ENCODE assay signal across 18 mouse cellular contexts in the genomic region with DNA sequence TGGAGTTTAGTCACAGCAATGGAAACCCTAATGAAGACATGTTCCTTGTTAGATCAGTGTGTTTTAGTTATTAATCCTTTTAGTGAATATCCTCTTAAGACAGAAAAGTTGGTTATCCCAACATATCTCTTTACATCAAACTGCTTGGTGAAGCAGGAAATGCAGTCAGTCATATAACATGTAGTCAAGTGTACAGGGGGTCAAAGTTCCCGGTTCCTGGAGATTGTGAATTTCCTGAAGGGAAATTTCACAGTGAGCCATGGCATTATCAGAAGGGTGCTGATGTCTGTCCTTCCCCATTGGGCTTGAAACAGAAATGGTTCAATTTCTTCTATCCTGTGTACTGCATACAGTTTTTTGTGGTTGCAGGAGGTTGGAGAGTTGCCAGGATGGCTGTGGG. TPM values are rescaled to one million over a fixed set of nuclear protein-coding genes. Genes with fewer than 3 reads are reported as not detected.
DNase-seq lines count a peak whose midpoint lies in the region; ATAC-seq and TF ChIP-seq lines count a peak whose summit lies in the region.
"Had no signal": no experiment of that assay in that cellular context is flagged by ENCODE, and none has a peak within 500 bp of the region (broad histone marks: within the 10 kb centered on the region; RNA-seq: fewer than 3 reads in every experiment).

No protein-coding gene starts in this region.

- no peak for TF ChIP-seq EP300 in heart, postnatal 0 days (IDR thresholded peaks at IDR 0.05; ENCODE audit: low read depth)

- TF ChIP-seq CTCF in heart, postnatal 0 days (IDR thresholded peaks at IDR 0.05; ENCODE audit: low read depth), result no peak
- no peak for TF ChIP-seq CTCF in intestine, postnatal 0 days (IDR thresholded peaks at IDR 0.05; ENCODE audit: low read depth)

- WGBS in heart, embryonic 13.5 days, result 48% methylated on average over 1 of the region's 1 CpGs
- WGBS in heart, postnatal 0 days, result 64% methylated on average over 1 of the region's 1 CpGs
- WGBS in intestine, postnatal 0 days, result 34% methylated on average over 1 of the region's 1 CpGs

- no peak overlapping the region for H3K9ac ChIP-seq in heart, embryonic 13.5 days
- H3K9ac ChIP-seq in heart, postnatal 0 days (replicated peaks; ENCODE audit: low read depth, low read length), result no peak overlapping the region
- no peak overlapping the region for H3K9ac ChIP-seq in intestine, postnatal 0 days (ENCODE audit: low read depth, low read length)
- H3K9ac ChIP-seq: embryonic facial prominence, embryonic 12.5 days; forebrain, embryonic 15.5 days; hindbrain, embryonic 14.5 days had no signal

- DNase-seq in heart, postnatal 14 days, result no peak
- DNase-seq in heart, postnatal 0 days (ENCODE audit: low spot score), result no peak
- DNase-seq in heart, postnatal 25 days (ENCODE audit: low spot score), result no peak
- DNase-seq in left cerebral cortex, postnatal 25 days (ENCODE audit: low spot score in 2 of 2), result no peak
- DNase-seq: adrenal gland, postnatal 14 days; cerebellum, adult 11-12 months; cerebellum, adult 9-10 months; cerebellum, postnatal 25 days; gastrocnemius, postnatal 14 days; kidney, adult 11 months; kidney, adult 9 months had no signal

- H3K9me3 ChIP-seq in heart, embryonic 13.5 days, result no peaks in the 10 kb centered on the region
- no peaks in the 10 kb centered on the region for H3K9me3 ChIP-seq in heart, postnatal 0 days (replicated peaks; ENCODE audit: control insufficient read depth, low read length)
- H3K9me3 ChIP-seq in intestine, postnatal 0 days (ENCODE audit: control insufficient read depth), result no peaks in the 10 kb centered on the region
- H3K9me3 ChIP-seq: embryonic facial prominence, embryonic 12.5 days; forebrain, embryonic 15.5 days; hindbrain, embryonic 10.5 days had no signal

- H3K27ac ChIP-seq in heart, embryonic 13.5 days (replicated peaks), result peak overlapping the region; percentile 60
- H3K27ac ChIP-seq in heart, postnatal 0 days (ENCODE audit: low read depth), result 0 out of 2 replicates have a peak overlapping the region, but pooled peaks have one; percentile 31
- no peak overlapping the region for H3K27ac ChIP-seq in intestine, postnatal 0 days (ENCODE audit: low read depth, low read length)
- H3K27ac ChIP-seq: embryonic facial prominence, embryonic 12.5 days; forebrain, embryonic 15.5 days; hindbrain, embryonic 10.5 days; hindbrain, embryonic 14.5 days had no signal

- ATAC-seq in heart, embryonic 13.5 days (ENCODE audit: extremely low read depth, insufficient number of reproducible peaks, low FRiP score, low TSS enrichment), result no peak
- ATAC-seq in heart, postnatal 0 days (ENCODE audit: insufficient read depth, low read depth), result no peak
- peak; percentile 84 for ATAC-seq in intestine, postnatal 0 days
- ATAC-seq: forebrain, embryonic 15.5 days had no signal

- no peak overlapping the region for H3K4me2 ChIP-seq in heart, embryonic 13.5 days
- no peak overlapping the region for H3K4me2 ChIP-seq in heart, postnatal 0 days (ENCODE audit: low read depth, low read length)
- H3K4me2 ChIP-seq in intestine, postnatal 0 days (replicated peaks; ENCODE audit: low read depth), result no peak overlapping the region
- H3K4me2 ChIP-seq: embryonic facial prominence, embryonic 12.5 days; forebrain, embryonic 15.5 days; hindbrain, embryonic 14.5 days had no signal

- H3K4me3 ChIP-seq in heart, embryonic 13.5 days, result no peak overlapping the region
- H3K4me3 ChIP-seq in heart, postnatal 0 days (ENCODE audit: low read depth, low read length), result no peak overlapping the region
- H3K4me3 ChIP-seq in intestine, postnatal 0 days (ENCODE audit: low read depth, low read length), result no peak overlapping the region
- H3K4me3 ChIP-seq: embryonic facial prominence, embryonic 12.5 days; forebrain, embryonic 15.5 days; hindbrain, embryonic 10.5 days had no signal

- H3K27me3 ChIP-seq in heart, embryonic 13.5 days (replicated peaks), result no peaks in the 10 kb centered on the region
- no peaks in the 10 kb centered on the region for H3K27me3 ChIP-seq in heart, postnatal 0 days (ENCODE audit: control insufficient read depth, insufficient read depth, low read length)
- no peaks in the 10 kb centered on the region for H3K27me3 ChIP-seq in intestine, postnatal 0 days (replicated peaks; ENCODE audit: control insufficient read depth, insufficient read depth, low read length)
- H3K27me3 ChIP-seq: embryonic facial prominence, embryonic 12.5 days; forebrain, embryonic 15.5 days had no signal

- no peaks in the 10 kb centered on the region for H3K36me3 ChIP-seq in heart, embryonic 13.5 days
- no peaks in the 10 kb centered on the region for H3K36me3 ChIP-seq in heart, postnatal 0 days (replicated peaks; ENCODE audit: control insufficient read depth, insufficient read depth, low read length)
- no peaks in the 10 kb centered on the region for H3K36me3 ChIP-seq in intestine, postnatal 0 days (ENCODE audit: control insufficient read depth, insufficient read depth)
- H3K36me3 ChIP-seq: embryonic facial prominence, embryonic 12.5 days; forebrain, embryonic 15.5 days; hindbrain, embryonic 10.5 days had no signal

- intact Hi-C loops in heart, postnatal 14 days (cut with DNase I), result no loop called here
- intact Hi-C loops in heart, postnatal 25 days (cut with DNase I), result no loop called here
- intact Hi-C loops in left cerebral cortex, postnatal 25 days (cut with DNase I), result no loop called here

- H3K4me1 ChIP-seq in heart, embryonic 13.5 days, result peaks cover 16% of the 10 kb centered on the region
- H3K4me1 ChIP-seq in heart, postnatal 0 days (ENCODE audit: control insufficient read depth, insufficient read depth), result 0 out of 2 replicates have a peak, but pooled peaks cover 4% of the 10 kb centered on the region
- H3K4me1 ChIP-seq in intestine, postnatal 0 days (replicated peaks; ENCODE audit: control insufficient read depth, insufficient read depth, low read length), result no peaks in the 10 kb centered on the region
- H3K4me1 ChIP-seq: hindbrain, embryonic 10.5 days had no signal

RNA-seq across cellular contexts. Expression of gene Cacna2d1, which starts 25.3 kb away (rescaled TPM):
- 17.7 and 20.4 TPM in 2 replicates for polyA plus RNA-seq in heart, embryonic 13.5 days (2015; fragmentation: Nextera tagmentation; extraction: Ambion mirVana)
- 10 to 100 TPM; 86.8 to 90.3 TPM for total RNA-seq in heart, postnatal 14 days (2021)
- 37.6 and 41.6 TPM in 2 replicates for total RNA-seq in heart, postnatal 0 days (2014; rRNA removed; ENCODE audit: low replicate concordance)
- polyA plus RNA-seq in heart, postnatal 0 days (2015; fragmentation: Nextera tagmentation; extraction: Ambion mirVana), result 15.5 and 17.7 TPM in 2 replicates
- 100 to 1,000 TPM in 1 of 2 experiments, 10 to 100 TPM in 1; 97.0 to 105 TPM for total RNA-seq in heart, postnatal 25 days (2021)
- 7.2 and 8.6 TPM in 2 replicates for polyA plus RNA-seq in intestine, postnatal 0 days (2015; fragmentation: Nextera tagmentation; extraction: Ambion mirVana)
- total RNA-seq in left cerebral cortex, postnatal 25 days (2021), result 100 to 1,000 TPM; 203 to 205 TPM
- total RNA-seq: granulocyte monocyte progenitor cell, adult 5-6 weeks had no signal
